Mouse (Mus musculus): ENCODE data around the gene Ankrd13d. TPM values are rescaled to one million over a fixed set of nuclear protein-coding genes. Genes with fewer than 3 reads are reported as not detected.
"Not testable (repeated sequence)": the region's sequence is repeated elsewhere in the genome, so short reads cannot be mapped to it uniquely, and the experiment has no call there.

Ankrd13d gene
- total RNA-seq, 2 experiments from 2014 or later: 67.2 to 71.2 TPM

- no peak for DNase-seq (ENCODE audit: low spot score in 2 of 2)
These were observed 18.7 kb downstream of the Ankrd13d start for GRCm38 (mm10) chr19:4264171-4264780.

DNA sequence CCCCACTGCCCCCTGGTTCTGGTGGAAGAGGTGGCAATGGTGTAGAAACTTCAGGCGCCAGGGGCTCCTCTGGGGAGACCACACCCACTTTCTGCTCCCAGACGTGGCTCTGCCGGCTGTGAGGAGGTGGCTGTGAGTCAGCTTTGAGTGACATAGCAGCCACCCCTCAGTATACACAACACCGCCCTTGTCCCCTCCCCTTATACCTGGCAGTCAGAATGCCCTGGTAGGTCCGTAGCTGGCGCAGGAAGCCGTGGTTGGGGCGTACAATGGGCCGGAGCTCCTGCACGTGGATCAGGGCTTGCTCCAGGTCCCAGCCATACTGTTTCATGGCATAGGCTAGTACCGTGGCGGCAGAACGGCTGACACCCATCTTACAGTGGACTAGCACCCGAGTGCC lies 19.2 kb downstream of the Ankrd13d start:
- no peak for DNase-seq (ENCODE audit: low spot score in 2 of 2)

GRCm38 (mm10) chr19:4262756-4263155 lies 20.2 kb downstream of the Ankrd13d start:
- DNase-seq (ENCODE audit: low spot score in 2 of 2): no peak

GRCm38 (mm10) chr19:4261038-4261698 lies 21.8 kb downstream of the Ankrd13d start:
- DNase-seq (ENCODE audit: low spot score in 2 of 2): no peak

GRCm38 (mm10) chr19:4257897-4258252 lies 25.1 kb downstream of the Ankrd13d start:
- peak in 1 of 2 experiments; percentile 29 for DNase-seq (ENCODE audit: low spot score in 2 of 2)

- peak; percentile 93 to 94 for DNase-seq (ENCODE audit: low spot score in 2 of 2)
These were observed 25.6 kb downstream of the Ankrd13d start for GRCm38 (mm10) chr19:4257216-4257896.

DNA sequence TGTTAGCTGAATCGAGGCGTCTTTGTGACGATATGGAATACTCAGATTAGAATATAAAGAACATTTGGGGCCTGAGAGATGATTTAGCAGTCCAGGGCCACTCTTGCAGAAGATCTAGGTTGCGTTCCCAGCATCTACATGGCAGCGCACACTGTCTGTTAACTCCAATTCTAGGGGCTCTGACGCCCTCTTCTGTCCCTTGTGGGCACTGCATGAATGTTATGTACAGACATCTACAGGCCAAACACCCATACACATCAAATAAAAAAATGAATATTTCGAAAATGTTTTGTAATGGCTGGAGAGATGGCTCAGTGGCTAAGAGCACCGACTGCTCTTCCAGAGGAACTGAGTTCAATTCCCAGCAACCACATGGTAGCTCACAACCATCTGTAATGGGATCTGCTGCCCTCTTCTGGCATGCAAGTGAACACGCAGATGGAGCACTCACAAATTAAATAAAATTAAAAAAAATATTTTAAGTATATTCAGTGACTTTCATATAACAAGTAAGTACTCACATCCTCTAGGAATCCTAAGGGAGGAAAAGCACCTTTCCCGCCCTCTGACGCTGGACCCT lies 27.3 kb downstream of the Ankrd13d start:
- no peak for DNase-seq (ENCODE audit: low spot score in 2 of 2)

- DNase-seq (ENCODE audit: low spot score in 2 of 2): no peak
These were observed 28.7 kb downstream of the Ankrd13d start for GRCm38 (mm10) chr19:4254230-4254629.

- not testable (repeated sequence) for DNase-seq (ENCODE audit: low spot score in 2 of 2)
These were observed 34.3 kb downstream of the Ankrd13d start for GRCm38 (mm10) chr19:4248683-4249082.

- no peak for DNase-seq (ENCODE audit: low spot score in 2 of 2)
These were observed 35.9 kb downstream of the Ankrd13d start for GRCm38 (mm10) chr19:4247010-4247409.

DNA sequence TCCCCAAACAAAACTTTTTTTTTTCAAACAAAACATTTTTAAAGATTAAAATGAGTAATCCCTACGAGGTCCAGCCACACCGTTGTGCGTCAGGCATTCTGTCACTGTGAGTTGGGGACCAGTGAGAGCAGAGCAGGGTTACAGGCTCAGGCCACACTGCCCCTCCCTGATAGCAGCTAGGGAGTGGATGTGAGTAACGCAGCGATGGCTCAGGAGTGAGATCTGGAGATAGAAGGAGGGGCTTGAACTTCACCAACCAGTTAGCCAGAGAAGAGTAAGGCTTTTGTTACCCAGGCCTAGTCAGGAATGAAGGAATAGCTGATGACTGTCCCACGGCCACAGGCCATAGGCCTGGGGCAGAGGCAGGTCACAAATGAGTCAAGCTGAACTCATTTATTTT lies 38.2 kb downstream of the Ankrd13d start:
- no peak for DNase-seq (ENCODE audit: low spot score in 2 of 2)

GRCm38 (mm10) chr19:4242416-4242815 lies 40.5 kb downstream of the Ankrd13d start:
- no peak for DNase-seq (ENCODE audit: low spot score in 2 of 2)

DNA sequence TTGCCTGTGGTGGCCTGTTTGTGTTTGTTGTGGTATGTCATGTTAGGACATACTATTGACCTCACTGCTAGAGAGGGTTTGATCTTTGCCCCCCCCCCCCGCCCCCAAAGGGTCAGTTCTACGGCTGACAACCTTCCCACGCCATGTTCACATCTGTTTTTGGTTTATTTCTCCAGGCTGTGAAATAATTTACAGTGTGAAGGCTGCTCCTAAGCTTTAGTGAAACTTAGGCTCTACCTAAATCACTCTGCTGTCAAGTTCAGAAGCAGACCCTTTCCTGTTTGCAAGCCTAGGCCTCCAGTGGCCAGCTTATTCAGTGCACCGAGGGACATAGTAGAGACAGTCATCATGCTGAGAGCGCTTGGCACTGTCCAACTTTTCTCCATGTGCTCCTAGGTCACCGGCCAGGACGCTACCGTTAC lies 42.7 kb downstream of the Ankrd13d start:
- DNase-seq (ENCODE audit: low spot score in 2 of 2): no peak

- DNase-seq (ENCODE audit: low spot score in 2 of 2): no peak
These were observed 48.4 kb downstream of the Ankrd13d start for GRCm38 (mm10) chr19:4234548-4234947.

GRCm38 (mm10) chr19:4232651-4233050 lies 50.3 kb downstream of the Ankrd13d start:
- DNase-seq (ENCODE audit: low spot score in 2 of 2): no peak

GRCm38 (mm10) chr19:4232186-4232572 lies 50.8 kb downstream of the Ankrd13d start:
- no peak for DNase-seq (ENCODE audit: low spot score in 2 of 2)

DNA sequence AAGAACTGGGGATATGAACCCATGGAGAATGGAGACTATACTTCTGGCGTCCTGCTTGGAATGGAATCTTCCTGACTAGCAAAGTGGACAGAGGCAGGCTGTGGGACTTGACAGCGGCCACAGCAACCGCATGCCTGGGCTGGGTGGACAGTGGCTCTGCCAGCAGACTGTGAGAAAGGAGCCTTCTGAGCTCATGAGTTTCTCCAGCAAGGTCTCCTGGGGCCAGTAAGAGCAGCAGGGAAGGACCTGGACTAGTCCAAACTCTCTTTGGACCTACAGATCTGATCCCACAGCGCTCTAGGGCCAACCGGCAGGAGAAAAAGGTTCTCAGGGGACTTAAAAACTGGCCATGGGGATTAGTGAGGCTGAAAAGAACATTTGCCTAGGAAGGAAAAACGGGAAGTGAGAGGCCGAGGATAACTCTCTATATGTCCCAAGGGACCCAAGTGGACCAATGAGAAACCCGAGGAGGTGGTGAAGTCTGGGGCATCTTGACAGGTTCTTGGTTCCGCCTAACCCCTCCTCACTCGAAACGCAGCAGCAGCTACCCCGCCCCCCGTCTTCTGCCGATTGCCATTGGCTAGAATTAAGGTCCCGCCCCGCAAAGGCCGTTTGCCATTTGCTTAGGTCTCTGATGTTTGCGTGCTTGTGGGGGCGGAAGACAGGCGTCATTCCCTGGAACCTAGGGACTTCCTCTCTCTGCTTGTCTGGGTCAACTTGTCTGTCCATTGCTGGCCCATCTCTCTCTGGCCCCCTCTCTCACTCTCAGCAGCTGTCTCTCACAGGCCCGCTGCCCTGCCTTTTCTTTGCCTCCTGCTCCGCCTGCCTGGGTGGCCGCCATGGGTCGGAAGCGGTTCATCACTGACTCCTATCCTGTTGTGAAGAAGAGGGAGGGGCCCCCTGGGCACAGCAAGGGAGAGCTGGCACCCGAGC lies 51.4 kb downstream of the Ankrd13d start, which contains the start of gene Pold4:
Gene Pold4, plus strand, starts transcription at position 647 of the 933 bp plus-strand sequence.
- peak; percentile 98 for DNase-seq (ENCODE audit: low spot score in 2 of 2)

GRCm38 (mm10) chr19:4230415-4230814 lies 52.5 kb downstream of the Ankrd13d start:
- DNase-seq (ENCODE audit: low spot score in 2 of 2): no peak

- DNase-seq (ENCODE audit: low spot score in 2 of 2): no peak
These were observed 53.4 kb downstream of the Ankrd13d start for GRCm38 (mm10) chr19:4229451-4230076.

DNA sequence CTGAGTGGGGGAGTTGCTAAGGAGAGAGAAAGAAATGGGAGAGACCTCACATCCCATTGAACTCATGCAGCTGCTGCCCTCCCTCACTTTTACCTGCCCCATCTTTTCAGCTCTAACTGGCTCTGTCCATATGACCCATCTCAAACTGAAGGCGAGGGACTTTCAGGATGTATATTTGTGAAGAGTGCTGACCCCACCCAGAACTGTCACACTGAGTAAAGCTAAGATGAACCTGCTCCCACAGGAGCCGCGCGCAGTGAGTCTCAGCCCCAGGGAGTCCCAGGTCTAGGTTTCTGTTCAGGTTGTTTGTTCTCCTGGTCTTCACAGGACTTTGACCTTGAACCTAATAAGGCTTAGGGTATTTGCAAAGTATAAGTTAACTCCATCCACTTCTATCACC lies 54.0 kb downstream of the Ankrd13d start:
- DNase-seq (ENCODE audit: low spot score in 2 of 2): no peak

All from left cerebral cortex, adult 18-20 months (tissue).